Mouse (Mus musculus): Measurements from ENCODE around the gene Mboat1.

DNA sequence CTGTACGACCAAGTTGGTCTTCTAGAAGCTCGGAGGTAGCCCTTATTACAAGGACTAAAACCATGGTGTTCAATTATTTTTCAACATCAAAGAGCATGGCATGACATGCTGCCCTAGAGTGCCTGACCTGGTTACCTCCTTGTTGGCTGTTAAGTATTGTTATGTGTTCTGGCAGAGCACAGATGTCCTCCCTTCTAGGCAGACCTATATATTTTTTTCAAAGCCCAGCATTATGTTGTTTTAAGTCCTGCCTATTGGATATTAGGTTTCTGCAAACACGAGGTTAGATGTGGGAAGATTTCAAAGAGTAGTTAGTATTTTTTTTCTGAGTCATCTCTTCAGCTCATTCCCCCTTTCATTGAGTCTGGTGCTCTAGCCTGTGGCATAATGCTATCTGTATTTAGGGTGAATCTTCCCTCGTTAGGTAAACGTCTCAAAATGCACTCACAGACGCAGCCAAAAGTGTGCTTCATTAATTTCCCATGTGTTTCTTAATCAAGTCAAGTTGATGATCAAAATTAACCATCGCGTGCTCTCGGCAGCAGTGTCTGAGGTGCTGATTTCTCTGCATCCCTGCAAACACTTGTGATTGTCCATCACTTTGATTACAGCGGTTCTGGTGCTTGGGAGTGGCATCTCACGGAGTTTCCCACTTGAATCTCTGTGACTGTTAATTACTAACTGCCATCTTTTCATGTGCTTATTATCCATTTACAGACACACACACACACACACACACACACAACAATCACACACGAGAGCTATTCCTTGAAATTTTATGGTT is 81.5 kb downstream of the Mboat1 start:
- TF ChIP-seq GATA1 (IDR thresholded peaks at IDR 0.05; ENCODE audit: borderline replicate concordance, low read length) (no peak), FLI1 (IDR thresholded peaks at IDR 0.05; ENCODE audit: low read length) (no peak)
